In genomic region chr8:95434233-95434632, GRCm38 (mm10) we compare ENCODE assay signal across 8 mouse cellular contexts. TPM values are rescaled to one million over a fixed set of nuclear protein-coding genes. Genes with fewer than 3 reads are reported as not detected.
DNase-seq lines count a peak whose midpoint lies in the region; ATAC-seq lines count a peak whose summit lies in the region.

No protein-coding gene starts in this region.

- H3K36me3 ChIP-seq in lung, embryonic 15.5 days = no peaks in the 10 kb centered on the region
- no peaks in the 10 kb centered on the region for H3K36me3 ChIP-seq in forebrain, embryonic 15.5 days
- H3K36me3 ChIP-seq in midbrain, embryonic 11.5 days (ENCODE audit: control insufficient read depth, insufficient read depth, low read length) = no peaks in the 10 kb centered on the region

- peak; percentile 46 for ATAC-seq in lung, embryonic 15.5 days (ENCODE audit: borderline replicate concordance, extremely low read depth, low FRiP score, low TSS enrichment)
- ATAC-seq in forebrain, embryonic 15.5 days (replicated peaks) = no peak; the same call in none of the 2 replicates
- ATAC-seq in midbrain, embryonic 11.5 days (ENCODE audit: low FRiP score) = no peak; the same call in 1 of the 2 replicates

- peak overlapping the region; percentile 96 for H3K4me3 ChIP-seq in lung, embryonic 15.5 days
- H3K4me3 ChIP-seq in forebrain, embryonic 15.5 days = peak overlapping the region; percentile 94
- H3K4me3 ChIP-seq in midbrain, embryonic 11.5 days (ENCODE audit: low read depth, low read length) = peak overlapping the region; percentile 94

- H3K9me3 ChIP-seq in lung, embryonic 15.5 days = no peaks in the 10 kb centered on the region
- no peaks in the 10 kb centered on the region for H3K9me3 ChIP-seq in forebrain, embryonic 15.5 days
- no peaks in the 10 kb centered on the region for H3K9me3 ChIP-seq in midbrain, embryonic 11.5 days (ENCODE audit: control insufficient read depth, low read length)

- peak overlapping the region; percentile 72 for H3K4me2 ChIP-seq in lung, embryonic 15.5 days
- H3K4me2 ChIP-seq in forebrain, embryonic 15.5 days (replicated peaks) = peak overlapping the region; percentile 70
- H3K4me2 ChIP-seq in midbrain, embryonic 11.5 days = peak overlapping the region; percentile 94

- H3K27ac ChIP-seq in lung, embryonic 15.5 days = peak overlapping the region; percentile 89
- H3K27ac ChIP-seq in forebrain, embryonic 15.5 days (replicated peaks) = peak overlapping the region; percentile 92
- peak overlapping the region; percentile 67 for H3K27ac ChIP-seq in midbrain, embryonic 11.5 days (ENCODE audit: low read depth, low read length)

- H3K4me1 ChIP-seq in lung, embryonic 15.5 days = peaks cover 39% of the 10 kb centered on the region
- peaks cover 57% of the 10 kb centered on the region for H3K4me1 ChIP-seq in forebrain, embryonic 15.5 days
- peaks cover 37% of the 10 kb centered on the region for H3K4me1 ChIP-seq in midbrain, embryonic 11.5 days (ENCODE audit: control insufficient read depth, insufficient read depth, low read length)

- no peaks in the 10 kb centered on the region for H3K27me3 ChIP-seq in lung, embryonic 15.5 days
- no peaks in the 10 kb centered on the region for H3K27me3 ChIP-seq in forebrain, embryonic 15.5 days
- H3K27me3 ChIP-seq in midbrain, embryonic 11.5 days (ENCODE audit: control insufficient read depth, insufficient read depth, low read length) = no peaks in the 10 kb centered on the region

- peak; percentile 60 for DNase-seq in adrenal gland, postnatal 10 days
- no peak for DNase-seq in adrenal gland, adult 2 months
- no peak for DNase-seq in lung, postnatal 25 days (ENCODE audit: low spot score)
- peak; percentile 32 to 60 for DNase-seq in layer of hippocampus, postnatal 10 days (ENCODE audit: low spot score in 2 of 2)
- peak; percentile 93 for DNase-seq in midbrain, embryonic 11.5 days (ENCODE audit: low spot score, missing footprints)
- DNase-seq in urinary bladder, adult 2 months (ENCODE audit: low spot score) = no peak

- WGBS in lung, embryonic 15.5 days = under 1% methylated on average over 25 of the region's 25 CpGs
- under 1% methylated on average over 25 of the region's 25 CpGs for WGBS in forebrain, embryonic 15.5 days
- under 1% methylated on average over 25 of the region's 25 CpGs for WGBS in midbrain, embryonic 11.5 days

- peak overlapping the region; percentile 97 for H3K9ac ChIP-seq in lung, embryonic 15.5 days
- peak overlapping the region; percentile 95 for H3K9ac ChIP-seq in forebrain, embryonic 15.5 days (replicated peaks)
- H3K9ac ChIP-seq in midbrain, embryonic 11.5 days (ENCODE audit: low read length) = peak overlapping the region; percentile 95

RNA-seq across cellular contexts. Expression of gene Cfap20, which starts 0.4 kb away (rescaled TPM):
- 10 to 100 TPM; 48.4 to 57.7 TPM for total RNA-seq in adrenal gland, postnatal 10 days (2021)
- 10 to 100 TPM; 40.7 to 42.4 TPM for total RNA-seq in adrenal gland, adult 2 months (2021)
- 49.1 and 62.3 TPM in 2 replicates for polyA plus RNA-seq in adrenal gland, adult 2 months (2012; rRNA removed)
- polyA plus RNA-seq in lung, embryonic 15.5 days (2015; fragmentation: Nextera tagmentation; extraction: Ambion mirVana) = 143 and 150 TPM in 2 replicates
- polyA plus RNA-seq in forebrain, embryonic 15.5 days (2015; fragmentation: Nextera tagmentation; extraction: Ambion mirVana) = 131 and 141 TPM in 2 replicates
- total RNA-seq in layer of hippocampus, postnatal 10 days (2021) = 10 to 100 TPM; 64.1 to 67.9 TPM
- polyA plus RNA-seq in midbrain, embryonic 11.5 days (2014; fragmentation: Nextera tagmentation; extraction: Ambion mirVana) = 139 and 142 TPM in 2 replicates
- 62.3 and 86.8 TPM in 2 replicates for polyA plus RNA-seq in urinary bladder, adult 2 months (2012; rRNA removed)

RNA-seq across cellular contexts. Expression of gene Csnk2a2, which starts 55.6 kb away (rescaled TPM):
- total RNA-seq in adrenal gland, postnatal 10 days (2021) = 10 to 100 TPM; 68.8 to 70.0 TPM
- total RNA-seq in adrenal gland, adult 2 months (2021) = 10 to 100 TPM; 59.4 to 86.9 TPM
- 10.0 and 13.9 TPM in 2 replicates for polyA plus RNA-seq in adrenal gland, adult 2 months (2012; rRNA removed)
- 9.6 and 11.3 TPM in 2 replicates for polyA plus RNA-seq in lung, embryonic 15.5 days (2015; fragmentation: Nextera tagmentation; extraction: Ambion mirVana)
- 9.8 and 10.6 TPM in 2 replicates for polyA plus RNA-seq in forebrain, embryonic 15.5 days (2015; fragmentation: Nextera tagmentation; extraction: Ambion mirVana)
- 10 to 100 TPM; 73.8 to 80.8 TPM for total RNA-seq in layer of hippocampus, postnatal 10 days (2021)
- polyA plus RNA-seq in midbrain, embryonic 11.5 days (2014; fragmentation: Nextera tagmentation; extraction: Ambion mirVana) = 13.1 and 14.7 TPM in 2 replicates
- polyA plus RNA-seq in urinary bladder, adult 2 months (2012; rRNA removed) = 38.6 and 44.3 TPM in 2 replicates

Comparison
In these comparisons a context has a peak if more than half of its experiments do, and no peak if none do; other contexts are left out.
1. DNase-seq: peak in adrenal gland, postnatal 10 days (single experiment), layer of hippocampus, postnatal 10 days (2 of 2) and midbrain, embryonic 11.5 days (single experiment); none in adrenal gland, adult 2 months (single experiment), lung, postnatal 25 days (single experiment) and urinary bladder, adult 2 months (single experiment).
2. Peak in every context shown above with its lines, with median percentiles within 50 percentile points of each other: H3K27ac ChIP-seq, H3K4me2 ChIP-seq, H3K4me3 ChIP-seq and H3K9ac ChIP-seq.